Mouse (Mus musculus): ENCODE data around the gene Prr22.

Prr22 gene

GRCm38 (mm10) chr17:56814316-56815056 is 44.4 kb downstream of the Prr22 start:
- DNase-seq: peak; percentile 85 to 90

- no peak for DNase-seq
Observed at GRCm38 (mm10) chr17:56815057-56815345, 45.0 kb downstream of the Prr22 start.

GRCm38 (mm10) chr17:56818067-56818636 is 48.1 kb downstream of the Prr22 start:
- DNase-seq: no peak

GRCm38 (mm10) chr17:56819032-56819545 is 49.0 kb downstream of the Prr22 start:
- no peak for DNase-seq

- peak; percentile 33 to 65 for DNase-seq
Observed at GRCm38 (mm10) chr17:56819694-56820111, 49.7 kb downstream of the Prr22 start.

Data from lung, postnatal 4 days (tissue).